Mouse (Mus musculus) cerebellum, postnatal 10 days (tissue): ENCODE data around the gene Ppm1h.

Experiments used
- DNase-seq, 2 experiments: peaks; one replicate each; pipeline ENCODE4 v3.0.0; 2021; ENCODE audit warnings: mixed read lengths in 2 of 2

The Ppm1h gene

DNA sequence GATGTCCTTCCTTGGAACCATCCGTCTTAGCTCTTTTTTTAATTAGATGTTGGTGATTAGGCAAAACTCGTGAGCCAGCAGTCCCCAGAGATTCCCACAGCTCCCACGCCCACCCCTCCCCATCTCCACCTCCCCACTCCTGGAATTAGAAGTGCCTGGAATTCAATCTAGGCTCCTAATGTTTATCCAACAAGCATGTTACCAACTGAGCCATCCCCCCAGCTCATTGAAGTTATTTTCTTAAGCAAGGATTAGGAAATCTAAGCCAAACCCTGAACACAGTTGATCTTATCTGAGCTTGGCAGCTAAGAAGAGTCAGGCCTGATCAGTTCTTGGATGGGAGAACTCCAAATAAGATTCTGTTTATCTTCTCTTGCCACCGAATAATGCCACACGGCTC is 92.4 kb downstream of the Ppm1h start:
- DNase-seq: no peak

DNA sequence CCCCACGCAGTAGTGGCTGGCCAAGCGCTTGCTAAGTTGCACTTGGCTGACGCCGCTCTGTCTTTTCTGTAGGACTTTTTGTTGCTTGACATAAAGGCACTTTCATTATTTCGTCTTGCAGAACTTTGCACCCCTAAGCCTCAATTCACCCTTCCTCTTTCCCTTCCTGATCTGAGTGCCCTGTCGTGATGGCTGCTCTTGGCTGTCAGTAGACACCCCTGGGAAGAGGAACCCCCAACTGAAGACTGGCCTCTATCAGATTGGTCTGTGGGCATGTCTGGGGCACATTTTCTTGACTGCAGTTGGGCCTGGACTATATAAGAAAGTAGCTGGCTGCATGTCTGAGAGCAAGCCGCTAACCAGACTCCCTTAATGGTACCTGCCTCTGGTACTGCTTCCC is 95.6 kb downstream of the Ppm1h start:
- no peak for DNase-seq

DNA sequence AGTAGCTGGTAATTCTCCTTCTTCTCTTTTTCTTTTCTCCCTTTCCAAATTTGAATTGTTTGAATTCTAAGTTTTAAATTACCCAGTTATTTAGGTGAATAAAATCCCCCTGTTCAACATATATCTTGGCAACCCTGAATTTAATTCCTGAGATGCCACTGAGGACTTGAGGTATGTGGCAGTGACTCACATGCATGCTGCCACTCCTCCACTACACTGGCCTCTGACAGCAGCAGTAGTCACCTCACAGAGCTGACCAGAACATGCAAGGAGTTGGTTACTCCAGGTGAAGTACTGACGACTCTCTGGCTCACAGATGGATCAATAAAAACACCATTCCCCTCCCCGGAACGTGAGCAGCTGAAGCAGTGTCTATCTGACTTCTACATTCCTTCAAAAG is 98.9 kb downstream of the Ppm1h start:
- DNase-seq: no peak

DNA sequence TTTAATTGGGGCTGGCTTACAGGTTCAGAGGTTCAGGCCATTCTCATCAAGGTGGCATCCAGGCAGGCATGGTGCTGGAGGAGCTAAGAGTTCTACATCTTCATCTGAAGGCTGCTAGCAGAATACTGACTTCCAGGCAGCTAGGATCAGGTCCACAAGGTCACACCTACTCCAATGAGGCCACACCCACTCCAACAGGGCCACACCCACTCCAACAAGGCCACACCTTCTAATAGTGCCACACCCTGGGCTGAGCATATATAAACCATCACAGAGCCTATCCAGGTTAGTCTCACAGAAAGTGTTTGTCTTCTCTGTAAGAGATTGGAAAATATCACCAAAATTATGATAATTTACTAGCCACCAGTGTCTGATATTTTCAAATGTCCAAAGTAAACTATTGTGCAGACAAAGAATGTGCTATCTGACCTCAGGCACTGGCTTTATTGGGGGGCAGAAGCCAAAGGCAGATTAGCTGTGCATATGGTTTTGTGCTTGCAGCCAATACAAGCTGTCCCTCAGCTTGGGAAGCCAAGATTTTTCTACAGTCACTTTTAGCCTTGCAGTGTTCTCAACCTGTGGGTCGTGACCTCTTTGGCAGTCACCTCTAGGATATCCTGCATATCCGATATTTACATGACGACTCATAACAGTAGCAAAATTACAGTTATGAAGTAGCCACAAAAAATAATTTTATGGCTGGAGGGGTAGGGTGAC is 99.5 kb downstream of the Ppm1h start:
- DNase-seq: peak; percentile 54 to 60

DNA sequence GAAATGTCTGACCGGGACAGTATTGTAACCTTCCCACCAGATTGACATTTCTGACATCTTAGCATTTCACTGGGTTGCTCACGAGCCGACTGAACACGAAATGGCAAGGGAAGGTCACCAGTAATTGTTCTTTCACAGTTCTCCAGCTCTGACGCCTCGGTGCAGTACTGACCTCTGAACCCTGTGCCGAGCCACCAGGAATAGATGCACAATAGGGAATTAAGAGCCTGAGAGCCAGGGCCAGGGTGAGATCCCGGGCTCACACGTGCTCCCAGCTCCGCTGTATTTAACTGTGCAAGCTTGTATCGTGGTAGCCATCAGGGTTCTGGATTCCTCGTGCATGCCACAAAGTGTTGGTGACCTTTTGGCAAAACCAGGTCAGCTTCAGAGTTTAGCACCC is 100.8 kb downstream of the Ppm1h start:
- DNase-seq: no peak

DNA sequence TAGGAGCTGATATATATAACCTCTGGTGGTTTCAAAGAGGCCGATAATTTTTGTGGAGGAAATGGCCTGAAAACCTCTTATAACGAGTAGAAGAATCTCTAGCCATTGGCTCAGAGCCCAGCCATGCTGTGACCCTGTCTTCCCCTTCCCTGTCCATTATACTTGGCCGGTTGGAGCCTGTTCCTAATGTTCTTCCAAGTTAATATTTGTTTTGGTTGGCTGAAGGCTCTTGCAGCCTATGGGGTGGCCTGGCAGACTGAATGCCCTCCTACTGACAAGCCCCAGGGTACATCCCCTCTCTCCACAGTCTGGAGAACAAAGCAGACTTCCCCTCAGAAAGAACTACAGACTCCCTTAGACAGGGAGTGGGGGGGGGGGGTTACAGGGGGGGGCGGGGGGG is 104.2 kb downstream of the Ppm1h start:
- DNase-seq: peak; percentile 81 to 90

DNA sequence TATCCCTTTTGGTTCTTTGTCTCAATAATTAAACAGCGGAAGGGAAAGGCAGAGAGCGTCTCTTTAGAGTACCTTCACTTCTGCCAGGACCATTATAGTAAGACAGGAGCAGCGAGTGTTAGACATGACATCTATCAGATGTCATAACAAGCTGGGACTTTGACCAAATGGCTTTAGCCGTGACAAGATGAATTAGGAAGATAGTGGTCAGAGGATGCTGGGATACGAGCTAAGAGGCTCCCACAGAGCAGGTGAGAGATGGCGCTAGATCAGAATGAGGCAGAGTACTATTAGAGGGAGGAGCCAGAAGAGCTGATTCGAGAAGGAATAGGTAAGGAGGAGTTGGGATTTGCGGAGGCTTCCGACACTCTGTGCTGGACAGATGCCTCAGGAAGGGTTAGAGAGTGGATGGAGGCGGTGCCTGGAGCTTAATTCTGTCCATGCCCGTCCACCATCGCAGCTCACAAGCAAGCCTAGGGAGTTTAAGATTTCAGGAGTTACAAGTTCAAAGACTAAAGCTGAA is 111.1 kb downstream of the Ppm1h start:
- DNase-seq: peak; percentile 59 to 61

DNA sequence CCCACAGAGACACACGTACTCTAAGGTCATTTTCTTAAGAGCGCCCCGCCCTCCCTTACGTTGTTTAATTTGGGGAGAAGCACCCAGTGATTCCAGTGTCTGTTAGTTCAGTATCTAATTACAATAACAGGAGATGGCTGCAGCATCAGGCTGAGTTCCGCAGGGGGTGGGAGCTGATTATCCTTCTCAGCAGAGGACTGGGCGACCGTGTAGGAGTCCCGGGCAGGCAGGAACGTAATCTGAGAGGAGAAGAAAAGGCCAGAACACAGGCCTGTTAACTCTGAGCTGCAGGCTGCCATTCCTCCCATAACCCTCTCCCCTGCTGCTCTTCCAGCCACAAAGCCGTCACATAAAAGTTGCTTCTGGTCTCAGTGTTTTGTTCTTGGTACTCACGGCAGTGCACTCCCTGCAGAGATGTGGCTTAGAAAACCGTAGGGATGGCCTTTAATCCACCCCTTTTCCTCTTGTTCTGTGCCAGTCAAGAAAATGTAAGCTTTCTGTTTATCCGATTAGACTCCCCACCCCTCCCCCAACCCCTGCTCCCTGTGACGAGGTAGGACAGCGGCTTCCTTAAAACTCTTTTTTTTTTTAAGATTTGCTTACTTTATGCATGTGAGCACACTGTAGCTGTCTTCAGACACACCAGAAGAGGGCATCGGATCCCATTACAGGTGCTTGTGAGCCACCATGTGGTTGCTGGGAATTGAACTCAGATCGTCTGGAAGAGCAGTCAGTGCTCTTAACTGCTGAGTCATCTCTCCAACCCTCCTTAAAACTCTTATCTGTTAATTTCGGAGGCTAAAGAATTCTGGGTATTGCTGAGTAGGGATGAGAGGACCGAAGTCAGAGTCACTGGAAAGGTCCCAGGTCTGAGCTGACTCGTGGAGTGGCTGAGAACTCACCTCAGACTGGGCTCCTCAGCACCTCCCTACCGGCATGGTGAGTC is 113.7 kb downstream of the Ppm1h start:
- DNase-seq: peak in 1 of 2 experiments; percentile 47

DNA sequence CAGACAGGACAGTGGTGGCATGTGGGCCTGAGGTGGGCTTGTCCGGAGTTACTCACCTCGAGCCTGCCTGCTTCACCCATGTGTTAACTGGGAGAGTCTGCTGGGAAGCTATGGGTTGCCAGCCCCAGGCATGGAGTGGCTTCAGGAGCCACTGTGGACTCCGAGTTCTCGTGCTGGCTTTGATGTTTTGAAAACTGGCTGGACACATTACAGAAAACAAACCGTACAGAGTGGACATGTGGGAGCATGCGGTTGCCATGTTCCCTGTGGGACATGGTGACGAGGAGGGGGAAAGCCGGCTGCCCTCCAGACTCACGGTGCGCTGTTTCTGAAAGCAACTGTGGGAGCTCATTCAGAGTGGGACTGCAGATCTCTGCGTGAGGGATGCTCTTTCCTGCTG is 114.6 kb downstream of the Ppm1h start:
- DNase-seq: peak; percentile 46 to 58

DNA sequence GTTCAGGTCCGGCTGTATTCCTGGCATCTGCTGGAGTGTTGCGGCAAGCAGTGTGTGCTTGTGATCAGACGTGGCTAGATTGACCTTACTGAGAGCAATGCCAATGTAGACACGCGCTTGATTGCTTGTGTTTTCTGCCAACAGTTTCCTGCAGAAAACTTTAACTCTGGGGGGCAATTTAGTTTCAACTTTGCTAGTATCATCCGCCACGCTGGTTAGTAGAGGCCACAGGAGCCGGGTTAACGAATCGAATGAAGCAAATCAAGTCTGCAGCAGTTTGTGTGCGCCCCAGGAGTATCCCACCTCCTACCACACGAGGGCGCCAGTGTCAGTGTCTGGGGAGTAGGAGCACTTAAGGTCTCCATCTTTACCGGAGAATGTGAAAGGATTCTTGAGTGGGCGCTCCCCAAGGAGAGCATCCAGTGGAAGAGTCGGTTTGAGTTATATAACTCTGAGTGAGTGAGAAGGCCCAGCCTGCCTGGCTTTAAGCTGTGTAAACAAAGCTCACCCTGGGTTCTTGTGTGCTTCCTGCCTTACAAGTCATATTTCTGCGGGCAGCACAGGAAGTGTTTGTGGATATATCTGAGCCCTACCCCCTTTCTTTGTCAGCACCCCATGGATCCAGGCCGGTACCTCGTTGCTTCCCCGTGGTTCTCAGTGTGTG is 115.8 kb downstream of the Ppm1h start:
- peak; percentile 87 to 90 for DNase-seq

DNA sequence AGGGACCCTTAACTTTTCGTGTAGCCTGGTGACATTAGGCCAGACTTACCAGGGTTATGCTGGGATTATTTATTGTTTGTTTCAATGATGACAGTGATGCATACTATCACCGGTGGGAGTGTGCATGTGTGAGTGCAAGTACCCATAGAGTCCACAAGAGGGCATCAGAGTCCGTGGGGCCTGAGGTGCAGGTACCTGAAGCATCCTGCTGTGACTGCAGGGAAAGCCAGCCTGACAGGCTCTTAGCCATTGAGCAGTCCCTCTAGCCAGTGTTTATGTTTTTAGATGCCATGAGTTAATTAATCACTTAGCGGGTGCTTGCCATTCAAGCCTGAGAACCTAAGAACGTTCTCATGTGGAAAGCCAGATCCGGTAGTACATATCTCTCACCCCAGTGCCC is 119.4 kb downstream of the Ppm1h start:
- no peak for DNase-seq

DNA sequence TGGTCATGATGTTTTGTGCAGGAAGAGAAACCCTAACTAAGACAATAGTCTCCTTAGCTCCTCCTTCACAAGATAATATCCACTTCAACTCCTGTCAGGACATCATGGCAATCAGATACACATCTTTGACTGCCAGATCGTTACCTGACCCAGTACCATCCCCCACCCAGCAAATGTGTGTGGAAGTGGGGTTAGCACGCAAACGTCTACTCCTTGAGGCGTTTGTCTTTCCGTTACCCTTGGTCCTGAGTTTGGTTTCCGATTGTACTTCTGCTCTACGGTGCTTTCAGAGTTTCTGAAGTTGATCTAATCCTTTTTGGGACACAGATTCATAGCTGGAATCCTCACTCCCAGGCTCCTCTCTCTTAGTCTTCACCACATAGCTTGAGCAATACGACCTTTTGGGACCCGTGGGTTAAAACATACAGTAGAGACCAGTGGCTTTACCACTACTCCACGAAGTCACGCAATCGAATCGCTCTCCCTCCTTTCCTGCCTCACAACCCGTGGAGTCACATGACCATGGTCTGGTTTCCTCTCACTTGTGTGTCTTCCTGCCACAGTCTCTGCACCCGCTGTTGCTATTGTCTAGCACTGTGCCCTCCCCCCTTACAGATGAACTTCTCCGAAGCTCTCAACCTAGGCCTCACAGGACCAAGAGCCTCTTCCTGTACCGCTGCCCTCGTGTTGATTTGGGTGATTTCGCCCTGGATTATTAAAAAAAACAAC is 121.6 kb downstream of the Ppm1h start:
- DNase-seq: no peak

DNA sequence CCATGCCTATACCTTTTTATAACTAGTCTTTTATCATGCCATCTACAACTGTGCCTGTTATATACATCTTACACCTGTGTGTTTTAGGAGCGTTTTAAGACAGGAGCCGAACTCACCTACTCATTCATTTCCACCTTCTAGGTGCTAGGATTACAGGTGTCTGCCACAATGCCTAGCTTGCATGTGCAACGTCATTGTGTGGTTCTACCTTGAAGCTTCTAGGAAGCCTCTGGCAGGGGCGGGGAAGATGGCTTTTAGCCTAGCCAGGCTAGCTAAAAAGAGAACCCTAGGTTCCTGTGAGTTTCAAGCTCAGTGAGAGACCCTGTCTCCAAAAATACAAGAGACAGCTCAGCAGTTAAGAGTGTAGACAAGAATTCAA is 122.2 kb downstream of the Ppm1h start:
- no peak for DNase-seq

DNA sequence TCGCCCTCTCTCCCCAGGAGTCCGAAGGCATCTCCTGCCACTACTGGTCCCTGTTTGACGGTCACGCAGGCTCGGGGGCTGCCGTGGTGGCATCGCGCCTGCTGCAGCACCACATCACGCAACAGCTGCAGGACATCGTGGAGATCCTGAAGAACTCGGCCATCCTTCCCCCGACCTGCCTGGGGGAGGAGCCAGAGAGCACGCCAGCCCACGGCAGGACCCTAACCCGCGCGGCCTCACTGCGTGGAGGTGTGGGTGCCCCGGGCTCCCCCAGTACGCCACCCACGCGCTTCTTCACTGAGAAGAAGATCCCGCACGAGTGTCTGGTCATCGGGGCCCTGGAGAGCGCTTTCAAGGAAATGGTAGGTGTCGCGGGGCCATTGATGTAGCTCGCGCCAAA is 123.7 kb downstream of the Ppm1h start:
- peak in 1 of 2 experiments; percentile 44 for DNase-seq

DNA sequence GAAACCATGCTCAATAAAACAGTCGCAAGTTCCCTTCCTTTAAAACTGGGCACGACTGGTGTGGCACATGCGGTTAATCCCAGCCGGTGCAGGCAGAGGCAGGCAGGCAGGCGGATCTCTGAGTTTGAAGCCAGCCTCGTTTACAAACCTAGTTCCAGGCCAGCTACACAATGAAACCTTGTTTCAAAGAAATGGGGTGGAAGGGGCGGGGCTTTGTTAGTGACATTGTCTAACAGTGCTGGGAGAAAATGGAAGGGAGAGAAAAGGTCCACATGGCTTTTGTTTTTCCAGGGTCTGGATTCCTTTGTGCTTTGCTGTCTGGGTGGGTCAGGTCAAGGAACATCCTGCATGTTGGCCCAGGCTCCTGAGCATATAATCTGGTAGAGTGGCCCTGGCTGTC is 124.3 kb downstream of the Ppm1h start:
- DNase-seq: no peak

DNA sequence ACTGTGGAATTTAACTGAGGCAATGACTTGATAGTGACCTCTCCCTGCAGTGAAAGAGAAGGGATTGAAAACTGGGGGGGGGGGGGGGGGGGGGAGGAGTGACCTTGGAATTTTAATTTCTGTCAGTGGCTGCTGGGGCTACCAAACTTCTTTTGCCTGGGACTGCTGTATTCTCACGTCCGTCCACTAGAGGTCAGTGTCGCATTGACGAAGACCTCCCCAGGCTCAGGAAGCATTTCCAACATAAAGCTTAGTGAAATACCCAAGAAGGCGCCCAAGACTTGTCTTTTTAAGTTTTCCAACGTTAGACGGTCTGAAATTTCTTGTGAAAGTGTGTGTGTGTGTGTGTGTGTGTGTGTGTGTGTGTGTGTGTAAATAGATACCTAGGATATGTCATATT is 125.3 kb downstream of the Ppm1h start:
- peak; percentile 88 to 94 for DNase-seq

DNA sequence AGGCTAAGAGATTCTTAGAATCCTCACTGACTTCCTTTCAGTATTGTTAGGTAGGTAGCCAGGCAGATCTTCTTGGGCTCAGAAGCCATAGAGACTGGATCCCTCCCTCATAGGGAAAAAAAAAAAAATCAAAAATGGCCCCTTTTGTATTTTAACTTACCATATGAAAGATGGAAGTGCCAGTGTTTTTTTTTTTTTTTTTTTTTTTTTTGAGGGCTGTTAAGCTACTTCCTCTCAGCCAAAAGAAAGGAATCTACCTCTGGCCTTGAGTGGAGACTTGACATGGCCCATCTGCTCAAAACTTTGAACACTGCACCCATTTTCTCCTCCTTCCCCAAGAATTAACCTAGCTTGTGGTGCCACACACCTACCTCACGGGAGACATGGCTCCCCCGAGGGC is 127.3 kb downstream of the Ppm1h start:
- no peak for DNase-seq

DNA sequence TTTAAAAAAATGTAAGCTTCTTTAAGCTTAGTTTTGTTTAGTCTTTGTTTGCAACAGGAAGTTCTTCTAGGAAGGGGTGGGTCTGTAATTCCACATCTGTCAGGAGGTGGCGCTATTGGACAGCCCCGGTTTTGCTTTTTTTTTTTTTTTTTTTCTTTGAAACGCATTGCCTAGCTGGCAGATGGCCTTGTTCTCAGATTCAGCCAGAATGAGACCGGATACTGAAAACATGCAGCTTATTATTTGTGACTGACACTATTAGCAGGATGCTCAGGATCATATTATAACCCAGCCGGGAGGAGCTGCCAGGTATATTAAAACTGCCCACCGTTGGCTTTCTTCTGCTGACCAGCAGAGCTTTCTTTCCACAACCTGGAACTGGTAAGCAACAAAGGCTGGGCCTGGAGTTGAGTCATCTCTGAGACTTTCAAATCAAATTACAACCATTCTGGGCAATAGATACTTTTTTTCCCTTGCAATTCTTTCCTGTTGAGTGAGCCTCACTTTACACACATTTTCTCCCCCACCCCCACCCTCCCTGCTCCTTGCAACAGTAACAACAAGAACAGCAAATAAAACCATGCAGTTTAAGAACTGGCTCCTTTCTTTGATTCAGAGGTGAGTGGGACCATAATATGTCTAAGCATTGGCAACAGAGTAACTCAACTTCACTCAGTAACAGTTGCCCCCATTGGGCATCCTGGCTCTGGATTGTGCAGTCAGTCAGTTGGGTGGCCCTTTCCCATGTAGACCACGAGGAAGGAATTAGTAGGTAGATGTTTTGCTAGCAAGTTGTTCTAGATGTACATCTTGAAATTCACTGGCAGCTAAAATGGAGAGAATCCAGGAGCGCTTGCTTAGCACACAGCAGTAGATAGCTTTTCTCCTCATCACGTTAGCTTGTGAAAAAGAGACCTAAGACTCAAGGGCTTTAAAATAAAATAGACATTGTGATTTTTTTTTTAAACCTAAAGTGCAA is 128.9 kb downstream of the Ppm1h start:
- peak; percentile 90 to 94 for DNase-seq

DNA sequence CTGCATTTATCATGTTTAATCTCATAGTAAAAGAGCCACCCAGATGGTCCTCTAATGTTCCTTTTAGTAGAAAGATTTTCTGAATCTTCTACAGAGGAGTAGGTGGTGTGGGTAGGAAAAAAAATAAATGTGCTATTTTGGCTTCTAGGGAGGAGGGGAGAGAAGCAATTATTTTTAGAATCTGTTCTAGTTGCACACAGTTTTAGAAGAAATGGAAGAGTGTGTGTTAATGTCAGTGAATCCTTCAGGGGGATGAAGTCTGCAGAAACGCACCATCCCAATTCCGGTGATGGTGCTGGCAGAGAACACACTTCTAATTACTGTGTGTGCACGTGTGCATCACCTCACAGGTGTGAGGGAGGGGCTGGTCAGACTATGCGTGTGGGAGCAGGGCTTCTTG is 129.6 kb downstream of the Ppm1h start:
- DNase-seq: peak in 1 of 2 experiments; percentile 41

DNA sequence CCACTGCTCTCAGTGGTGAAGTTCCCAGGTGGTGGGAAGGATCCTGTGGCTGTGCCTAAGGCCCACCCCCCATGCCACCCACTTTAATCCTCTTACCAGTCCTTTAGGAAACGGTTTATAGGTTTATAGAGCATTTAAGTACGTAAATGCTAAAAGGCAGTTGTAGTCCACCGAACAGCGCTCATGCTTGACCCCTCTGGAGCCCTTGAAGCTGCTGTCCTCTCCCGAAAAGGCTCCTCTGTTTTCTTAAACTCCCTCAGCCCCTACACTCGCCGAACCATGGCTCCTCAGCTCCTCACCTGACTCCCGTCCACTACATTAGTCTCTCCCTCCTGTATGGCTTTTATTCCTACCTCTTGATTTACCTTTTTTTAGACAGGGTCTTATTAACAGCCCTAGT is 131.3 kb downstream of the Ppm1h start:
- no peak for DNase-seq

DNA sequence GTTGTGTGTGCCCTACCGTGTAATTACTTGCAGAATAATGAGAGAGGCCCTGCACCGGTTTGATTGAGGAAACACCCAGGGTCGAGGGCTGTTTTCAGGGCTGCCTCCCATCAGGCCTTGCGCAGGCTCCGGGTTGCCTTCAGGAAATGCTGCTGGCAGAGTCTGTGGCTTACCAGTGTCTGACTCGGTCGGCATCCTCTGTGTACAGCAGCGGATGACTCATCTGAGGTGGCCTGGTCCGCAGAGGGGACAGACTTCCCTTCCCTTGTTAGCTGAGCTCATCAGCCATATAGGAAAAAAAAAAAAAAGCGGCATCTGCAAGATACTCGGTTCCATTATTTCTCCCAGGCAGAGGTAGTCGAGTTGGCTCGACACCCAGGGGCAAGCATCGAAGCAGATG is 136.5 kb downstream of the Ppm1h start:
- DNase-seq: peak; percentile 62 to 69
